Mouse (Mus musculus) kidney, postnatal 10 days (tissue): ENCODE data around the gene Ghrh.

Source experiments
- DNase-seq: peaks from one replicate; pipeline ENCODE4 v3.0.0; 2021; ENCODE audit warnings: mixed read lengths

Gene Ghrh

GRCm38 (mm10) chr2:157343337-157343736 is 4.0 kb downstream of the Ghrh start:
- DNase-seq = no peak

- DNase-seq = no peak
Measured at GRCm38 (mm10) chr2:157342328-157342926, 4.9 kb downstream of the Ghrh start.

- DNase-seq = peak; percentile 84
Measured at GRCm38 (mm10) chr2:157341554-157342270, 5.6 kb downstream of the Ghrh start.

- DNase-seq = peak; percentile 39
Measured at GRCm38 (mm10) chr2:157340221-157340741, 7.0 kb downstream of the Ghrh start.

- DNase-seq = peak; percentile 50
Measured at GRCm38 (mm10) chr2:157339532-157339931, 7.8 kb downstream of the Ghrh start.

GRCm38 (mm10) chr2:157338663-157339062 is 8.6 kb downstream of the Ghrh start:
- DNase-seq = peak; percentile 80

- DNase-seq = no peak
Measured at GRCm38 (mm10) chr2:157332059-157332458, 15.2 kb downstream of the Ghrh start.

- no peak for DNase-seq
Measured at GRCm38 (mm10) chr2:157328570-157328969, 18.7 kb downstream of the Ghrh start.

GRCm38 (mm10) chr2:157328106-157328505 is 19.2 kb downstream of the Ghrh start:
- DNase-seq = no peak

- DNase-seq = no peak
Measured at GRCm38 (mm10) chr2:157325238-157325637, 22.1 kb downstream of the Ghrh start.

GRCm38 (mm10) chr2:157322029-157322766 is 25.1 kb downstream of the Ghrh start:
- DNase-seq = no peak

- no peak for DNase-seq
Measured at GRCm38 (mm10) chr2:157320886-157321285, 26.4 kb downstream of the Ghrh start.

- no peak for DNase-seq
Measured at GRCm38 (mm10) chr2:157320135-157320534, 27.2 kb downstream of the Ghrh start.

- DNase-seq = no peak
Measured at GRCm38 (mm10) chr2:157317220-157317619, 30.1 kb downstream of the Ghrh start.

- DNase-seq = no peak
Measured at GRCm38 (mm10) chr2:157316358-157316933, 30.9 kb downstream of the Ghrh start.

GRCm38 (mm10) chr2:157315486-157315885 is 31.8 kb downstream of the Ghrh start:
- no peak for DNase-seq

- DNase-seq = no peak
Measured at GRCm38 (mm10) chr2:157314310-157314709, 33.0 kb downstream of the Ghrh start.

- DNase-seq = no peak
Measured at GRCm38 (mm10) chr2:157313718-157314117, 33.6 kb downstream of the Ghrh start.

GRCm38 (mm10) chr2:157310963-157311637 is 36.2 kb downstream of the Ghrh start:
- DNase-seq = no peak

GRCm38 (mm10) chr2:157309611-157310010 is 37.7 kb downstream of the Ghrh start:
- no peak for DNase-seq

- no peak for DNase-seq
Measured at GRCm38 (mm10) chr2:157308273-157308917, 38.9 kb downstream of the Ghrh start.

GRCm38 (mm10) chr2:157307715-157308265 is 39.5 kb downstream of the Ghrh start:
- no peak for DNase-seq
